Mouse (Mus musculus) E14TG2a.4 (cell line): ENCODE measurements around the gene Hist1h2ak.

ENCODE experiments used
- CTCF ChIP-seq: conservative IDR thresholded peaks from 2 replicates; pipeline ENCODE4 v1.5.1; 2014; ENCODE audit warnings: low read length
- POU5F1 ChIP-seq: IDR thresholded peaks from 2 replicates; pipeline ENCODE4 v1.6.1; 2014; ENCODE audit warnings: low read length, borderline replicate concordance

- TF ChIP-seq CTCF (no peak), POU5F1 (no peak)
Measured at GRCm38 (mm10) chr13:21715131-21715863, 38.3 kb downstream of the Hist1h2ak start.
